Mouse (Mus musculus) adrenal gland, postnatal 36 days (tissue): ENCODE data around the gene Znhit3. TPM values are rescaled to one million over a fixed set of nuclear protein-coding genes. Genes with fewer than 3 reads are reported as not detected.

Experiments used
- DNase-seq, 2 experiments: peaks; one replicate each; pipeline ENCODE4 v3.0.0; 2021; ENCODE audit warnings: mixed read lengths in 1 of 2
- total RNA-seq, 2 experiments: library from RNA; stranded (reverse); gene quantifications; 2 replicates each; pipeline ENCODE4 v1.2.3; 2021

Gene Znhit3
- total RNA-seq, 2 experiments from 2014 or later, result 12.0 to 15.3 TPM

DNA sequence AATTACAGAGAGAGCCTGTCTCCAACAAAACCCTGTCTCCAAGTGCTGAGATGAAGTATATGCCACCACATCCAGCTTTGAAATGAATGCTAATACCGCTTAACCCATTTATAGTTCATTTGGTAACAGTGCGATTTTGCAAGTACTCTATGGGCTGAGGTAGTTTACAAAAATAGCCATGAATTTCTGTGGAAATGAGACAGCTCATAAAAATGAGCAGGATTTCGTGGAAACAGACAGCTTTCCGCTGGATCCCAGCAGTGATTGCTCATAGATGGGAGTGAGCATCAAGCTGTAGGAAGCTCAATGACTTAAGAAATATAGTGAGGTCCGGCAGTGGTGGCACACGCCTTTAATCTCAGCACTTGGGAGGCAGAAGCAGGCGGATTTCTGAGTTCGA is 4.8 kb upstream of the Znhit3 start:
- DNase-seq, result no peak

DNA sequence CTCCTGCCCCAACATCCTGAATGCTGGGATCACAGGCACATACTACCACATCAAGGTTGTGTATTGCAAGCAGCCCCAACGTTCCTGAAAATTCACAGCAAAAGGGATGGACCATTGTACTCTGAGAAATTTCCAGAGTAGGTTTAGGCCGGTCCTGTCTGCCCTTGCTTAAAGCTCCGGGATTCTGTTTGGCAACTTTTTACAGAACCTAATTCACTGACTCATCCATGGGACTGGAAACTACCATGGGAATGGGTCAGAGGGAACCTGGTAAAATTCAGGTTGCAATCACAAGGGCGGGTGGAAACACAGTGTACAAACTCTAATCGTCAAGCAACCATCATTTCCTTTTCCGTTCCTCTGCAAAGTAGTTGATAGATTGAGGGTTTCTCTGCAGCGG is 3.8 kb upstream of the Znhit3 start:
- DNase-seq, result no peak

DNA sequence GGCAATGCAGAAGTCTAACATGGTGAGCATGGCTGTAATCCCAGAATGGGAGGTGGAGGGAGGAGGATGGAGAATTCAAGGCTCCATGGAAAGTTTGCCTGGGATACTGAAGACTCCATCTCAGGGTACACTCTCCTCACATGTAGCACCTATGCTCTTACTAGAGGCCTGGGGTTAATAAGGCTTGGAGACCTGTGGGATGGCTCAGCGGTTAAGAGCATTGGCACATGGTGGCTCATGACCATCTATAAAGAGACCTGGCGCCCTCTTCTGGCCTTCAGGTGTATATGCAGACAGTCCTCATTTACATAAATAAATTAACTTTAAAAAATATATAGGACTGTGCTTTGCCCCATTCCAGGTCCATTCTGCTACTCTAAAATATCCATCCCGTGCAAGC is 3.1 kb upstream of the Znhit3 start:
- peak; percentile 31 to 47 for DNase-seq

DNA sequence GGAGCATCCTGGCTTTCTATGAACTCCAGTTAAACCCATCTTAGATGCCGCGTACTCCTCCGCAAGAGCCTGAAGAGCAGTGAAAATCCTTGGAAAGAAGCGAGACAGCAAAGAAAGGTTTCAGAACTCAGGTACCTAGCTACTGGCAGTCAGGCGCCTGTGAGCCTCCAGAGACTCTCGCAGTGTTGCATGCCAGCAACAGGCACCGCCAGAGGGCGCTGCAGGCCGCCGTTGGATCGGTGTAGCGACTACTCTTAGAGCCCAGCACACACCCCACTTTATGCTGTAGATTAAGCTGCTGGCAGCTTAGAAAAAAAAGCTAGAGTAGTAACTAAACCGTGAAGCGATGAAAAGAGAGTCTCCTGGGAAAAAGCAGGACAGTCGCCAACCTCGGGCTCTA is 2.3 kb upstream of the Znhit3 start:
- DNase-seq, result peak; percentile 86 to 91

DNA sequence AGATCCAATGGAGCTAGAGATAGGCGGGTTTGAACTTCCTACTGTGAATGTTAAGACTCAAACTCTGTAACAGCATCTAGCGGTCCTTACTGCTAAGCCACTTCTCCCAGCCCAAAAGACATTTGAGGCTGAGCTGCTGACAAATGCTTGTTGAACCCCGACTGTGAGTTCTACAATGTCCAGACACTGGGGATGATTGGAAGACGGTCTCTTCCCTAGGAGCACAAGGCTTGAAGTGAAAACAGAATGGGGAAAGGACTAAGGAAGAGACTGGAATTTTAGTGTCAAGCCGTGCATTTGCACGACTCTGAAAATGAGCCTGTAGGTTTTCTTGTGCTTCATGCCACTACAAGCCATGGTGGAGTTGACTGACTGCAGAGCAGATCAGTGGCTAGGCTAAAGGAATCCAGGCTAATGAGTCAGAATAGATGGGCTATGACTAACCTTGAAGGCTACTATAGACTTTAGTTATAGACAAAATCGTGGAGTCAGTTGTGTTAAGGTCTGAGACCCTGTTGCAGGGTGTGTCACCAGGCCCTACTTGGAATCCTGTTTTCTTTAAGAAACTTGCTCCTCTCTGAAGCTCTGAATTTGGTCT is 636 bp upstream of the Znhit3 start:
- no peak for DNase-seq

DNA sequence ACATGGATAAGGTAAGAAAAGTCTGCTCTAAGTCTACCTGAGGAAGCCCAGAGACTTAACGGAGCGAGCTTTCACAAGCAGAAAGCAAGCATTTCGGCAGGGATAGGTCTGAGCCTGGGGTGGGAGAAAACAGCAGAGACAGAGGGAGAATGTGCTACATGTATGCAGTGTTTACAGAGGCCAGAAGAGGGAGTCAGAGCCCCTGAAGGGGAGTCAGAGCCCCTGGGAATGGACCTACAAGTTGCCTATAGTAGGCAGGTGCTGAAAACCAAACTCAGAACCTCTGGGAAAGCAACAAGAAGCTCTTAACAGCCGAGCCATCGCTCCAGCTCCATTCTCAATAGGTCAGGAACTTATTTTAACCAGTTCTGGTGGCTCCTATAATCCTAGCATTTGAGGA is 1.5 kb downstream of the Znhit3 start:
- no peak for DNase-seq

DNA sequence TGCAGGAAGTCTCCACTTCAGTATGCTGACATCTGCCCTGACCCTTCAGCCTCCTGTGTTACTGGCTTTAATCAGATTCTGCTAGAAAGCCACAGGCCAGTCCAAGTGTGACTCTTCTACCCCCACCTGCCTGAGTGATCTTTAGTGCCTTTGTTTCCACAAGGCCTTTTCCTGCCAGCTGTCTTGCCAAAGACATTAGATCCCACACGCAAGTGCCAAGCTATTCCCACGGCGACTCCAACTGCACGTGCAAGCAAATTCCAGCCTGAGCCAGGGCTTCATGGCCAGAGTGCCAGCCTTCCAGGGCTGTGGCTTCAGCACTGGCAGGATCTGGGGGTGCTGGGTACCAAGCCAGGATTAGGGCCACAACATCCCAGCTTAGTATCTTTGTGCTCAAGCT is 5.8 kb downstream of the Znhit3 start:
- peak in 1 of 2 experiments; percentile 16 for DNase-seq

DNA sequence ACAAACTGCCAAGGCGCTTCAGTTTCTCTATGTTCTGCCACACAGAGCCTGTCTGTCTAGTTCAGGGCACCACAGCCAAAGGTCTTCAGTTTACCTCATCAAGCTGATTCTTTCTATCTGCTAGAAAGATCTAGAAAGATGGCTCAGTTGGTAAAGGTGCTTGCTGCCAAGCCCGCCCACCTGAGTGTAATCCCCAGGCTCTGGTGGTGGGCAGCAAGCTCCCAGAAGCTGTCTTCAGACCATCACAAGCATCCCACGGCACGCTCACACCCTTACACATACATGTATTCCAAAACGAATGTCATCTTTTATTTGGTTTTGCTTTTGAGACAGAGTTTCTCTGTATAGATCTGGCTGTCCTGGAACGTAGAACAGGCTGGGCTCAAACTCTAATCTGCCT is 7.7 kb downstream of the Znhit3 start:
- DNase-seq, result no peak

DNA sequence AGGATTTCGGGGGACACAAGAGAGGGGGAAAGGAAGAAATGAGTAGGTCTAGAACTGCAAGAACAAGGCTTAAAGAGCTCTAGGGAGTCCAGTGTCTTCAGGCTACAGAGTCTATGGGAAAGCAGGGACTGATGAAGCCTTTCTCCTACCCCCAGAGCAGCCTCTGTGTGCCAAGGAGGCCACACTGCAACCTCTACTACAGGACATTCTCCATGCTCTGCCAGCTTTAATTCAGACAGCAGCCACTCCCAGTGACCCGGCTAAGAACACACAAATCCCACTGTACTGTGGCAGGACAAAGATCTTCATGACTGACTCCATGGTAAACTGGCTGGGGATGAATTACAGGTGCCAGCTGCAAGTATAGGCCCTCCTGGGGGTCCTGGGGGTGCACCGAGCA is 9.1 kb downstream of the Znhit3 start:
- DNase-seq, result no peak

DNA sequence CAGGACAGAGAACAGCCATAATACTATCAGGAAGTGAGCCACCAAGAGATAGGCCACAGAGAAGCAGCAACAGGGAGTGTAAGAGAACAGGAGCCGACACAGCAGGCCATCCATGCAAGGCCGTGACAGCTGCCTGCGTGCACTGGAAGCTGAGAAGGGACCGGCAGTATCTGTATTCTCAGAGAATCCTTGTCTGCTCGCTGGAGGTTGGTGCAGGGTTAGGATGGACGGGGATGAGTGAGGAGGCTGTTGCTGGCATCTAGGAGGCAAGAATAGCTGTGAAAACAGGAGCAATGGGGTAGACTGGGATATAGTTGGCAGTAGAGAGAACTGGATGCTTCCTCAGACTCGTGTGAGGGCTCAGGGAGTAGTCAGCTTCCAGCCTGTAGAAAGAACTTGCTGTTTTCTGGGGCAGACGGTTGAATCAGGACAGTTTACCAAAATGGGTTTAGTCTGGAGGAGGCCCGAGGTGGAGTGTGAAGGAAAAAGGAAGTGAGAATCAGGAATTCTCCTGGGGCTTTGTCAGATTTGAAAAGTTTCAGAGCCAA is 11.5 kb downstream of the Znhit3 start:
- no peak for DNase-seq

DNA sequence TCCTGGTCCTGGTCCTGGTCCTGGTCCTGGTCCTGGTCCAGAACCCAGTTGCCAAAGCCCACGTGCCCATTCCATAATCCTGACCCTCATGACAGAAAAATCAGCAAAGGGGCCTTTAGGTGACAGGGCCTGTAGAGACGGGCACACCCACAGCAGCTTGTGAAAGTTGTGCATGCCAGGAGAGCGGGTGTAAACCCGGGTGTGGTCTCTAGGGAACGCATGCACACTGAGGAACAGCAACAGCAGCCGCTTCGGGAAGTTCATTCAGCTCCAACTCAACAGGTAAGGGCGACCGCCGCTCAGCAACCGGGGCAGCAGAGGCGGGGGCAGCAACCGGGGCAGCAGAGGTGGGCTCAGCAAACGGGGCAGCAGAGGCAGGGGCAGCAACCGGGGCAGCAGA is 23.1 kb downstream of the Znhit3 start:
- no peak for DNase-seq

DNA sequence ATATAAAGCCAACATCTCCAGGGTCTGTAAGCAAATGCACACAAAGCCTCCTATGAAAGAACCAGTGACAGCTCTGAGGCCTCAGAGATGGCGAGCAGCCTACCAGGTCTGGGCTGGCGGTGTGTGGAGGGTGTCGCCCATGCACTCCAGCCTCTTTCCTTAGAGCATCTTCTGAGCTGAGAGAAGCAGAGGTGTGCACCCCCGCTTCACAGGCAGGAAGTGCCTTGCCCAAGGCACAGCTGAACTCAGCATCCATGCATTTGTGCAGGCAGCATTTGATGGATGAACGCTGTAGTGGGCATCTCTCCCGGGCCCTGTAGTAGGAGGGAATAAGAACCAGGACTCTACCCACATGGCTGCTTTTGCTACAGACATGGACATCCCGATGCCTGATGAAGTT is 24.5 kb downstream of the Znhit3 start:
- DNase-seq, result no peak

DNA sequence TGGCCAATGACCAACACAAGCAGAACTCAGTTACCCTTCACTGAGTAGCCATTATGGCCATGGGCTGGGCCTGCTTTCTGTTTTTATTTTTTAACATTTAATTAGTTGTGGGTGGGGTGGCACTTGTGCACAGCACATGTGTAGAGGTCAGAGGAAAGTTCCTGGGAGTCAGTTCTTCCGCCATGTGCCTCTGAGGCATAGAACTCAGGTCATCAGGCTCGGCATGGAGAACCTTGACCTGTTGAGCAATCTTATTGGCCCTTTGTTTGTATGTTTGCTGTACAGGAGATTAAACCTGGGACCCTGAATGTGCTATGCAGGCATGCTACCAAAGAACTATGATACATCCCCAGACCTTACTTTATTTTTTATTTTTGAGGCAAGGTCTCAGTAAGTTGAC is 26.7 kb downstream of the Znhit3 start:
- no peak for DNase-seq

DNA sequence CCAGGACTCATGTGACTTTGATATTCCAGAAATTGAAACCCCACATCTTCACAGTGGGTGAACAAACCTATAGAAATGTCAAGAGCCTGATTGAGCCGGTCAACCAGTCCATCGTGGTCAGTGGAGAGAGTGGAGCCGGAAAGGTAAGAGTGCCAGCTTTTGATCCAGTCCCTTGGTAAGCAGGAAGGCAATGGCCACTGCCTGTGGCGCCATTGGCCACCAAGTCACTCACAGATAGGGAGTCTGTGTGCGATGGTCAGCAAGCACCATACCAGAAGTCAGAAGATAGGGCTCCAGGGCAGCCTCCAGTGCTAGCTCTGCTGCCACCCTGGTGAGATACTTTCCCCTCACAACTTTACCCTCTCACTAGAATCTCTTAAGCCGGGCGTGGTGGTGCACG is 28.1 kb downstream of the Znhit3 start:
- DNase-seq, result no peak

DNA sequence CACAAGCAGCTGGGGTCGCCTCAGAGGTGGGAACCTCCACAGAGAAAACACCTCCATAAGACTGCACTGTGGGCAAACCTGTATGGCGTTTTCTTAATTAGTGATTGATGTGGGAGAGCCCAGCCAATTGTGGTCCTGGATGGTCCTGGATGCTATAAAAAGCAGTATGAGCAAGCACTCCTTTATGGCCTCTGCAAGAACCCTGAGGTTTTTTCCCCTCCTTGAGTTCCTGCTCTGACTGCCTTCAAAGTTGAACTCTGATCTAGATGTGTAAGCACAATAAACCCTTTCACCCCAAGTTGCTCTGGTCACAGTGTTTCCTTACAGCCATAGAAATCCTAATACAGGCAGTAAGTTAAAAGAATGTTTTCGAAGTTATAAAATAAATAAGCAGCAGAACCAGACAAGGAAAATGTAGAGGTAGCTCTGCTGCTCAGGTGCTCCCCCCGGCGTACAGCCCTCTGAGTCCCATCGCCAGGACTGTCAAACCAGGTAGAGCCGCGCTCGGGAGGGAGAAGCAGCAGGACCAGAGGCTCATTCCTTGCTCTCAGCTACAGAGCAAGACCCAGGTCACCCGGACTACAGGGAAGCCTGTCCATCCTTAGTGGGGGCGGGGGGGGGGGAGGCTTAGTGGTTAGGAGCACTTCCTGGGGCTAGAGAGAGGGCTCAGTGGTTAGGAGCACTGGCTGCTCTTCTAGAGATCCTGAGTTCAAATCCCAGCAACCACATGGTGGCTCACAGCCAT is 29.2 kb downstream of the Znhit3 start:
- DNase-seq, result no peak

DNA sequence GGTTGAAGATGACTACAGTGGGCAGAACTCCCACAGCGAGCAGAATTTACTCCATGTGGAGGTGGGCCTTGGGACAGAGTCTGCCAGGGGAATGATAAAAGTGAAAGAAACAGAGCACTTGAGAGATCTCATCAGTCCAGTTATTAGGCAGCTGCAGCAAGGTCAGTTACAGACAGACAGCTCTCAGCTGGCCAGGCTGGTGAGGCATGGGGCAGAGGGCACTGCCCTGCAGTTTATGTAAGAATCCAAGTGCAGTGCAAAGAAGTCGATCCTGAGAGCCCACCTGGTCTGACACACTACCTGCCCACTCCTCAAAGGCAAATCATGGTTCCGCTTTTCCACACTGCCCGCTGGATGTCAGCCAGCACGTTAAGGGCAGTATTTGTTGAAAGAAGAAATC is 29.9 kb downstream of the Znhit3 start:
- DNase-seq, result no peak

DNA sequence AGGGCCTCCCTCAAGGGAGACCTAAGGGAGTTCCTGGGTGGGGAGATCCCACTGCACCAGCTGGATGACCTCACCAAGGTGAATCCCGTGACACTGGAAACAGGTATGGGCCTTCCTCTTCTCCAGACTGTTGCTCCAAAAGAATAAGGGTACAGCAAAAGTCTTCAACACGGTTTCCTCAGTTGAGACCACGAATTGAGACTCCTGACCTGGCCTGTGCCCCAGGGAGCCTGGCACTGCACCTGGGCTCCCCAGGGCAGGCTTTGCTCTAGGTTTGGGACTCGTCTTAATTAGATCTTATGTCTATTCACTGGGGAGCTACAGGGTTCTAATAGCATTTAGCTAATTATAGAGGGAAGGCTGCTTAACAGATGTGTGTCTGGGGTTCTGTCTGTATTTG is 30.9 kb downstream of the Znhit3 start:
- DNase-seq, result no peak

DNA sequence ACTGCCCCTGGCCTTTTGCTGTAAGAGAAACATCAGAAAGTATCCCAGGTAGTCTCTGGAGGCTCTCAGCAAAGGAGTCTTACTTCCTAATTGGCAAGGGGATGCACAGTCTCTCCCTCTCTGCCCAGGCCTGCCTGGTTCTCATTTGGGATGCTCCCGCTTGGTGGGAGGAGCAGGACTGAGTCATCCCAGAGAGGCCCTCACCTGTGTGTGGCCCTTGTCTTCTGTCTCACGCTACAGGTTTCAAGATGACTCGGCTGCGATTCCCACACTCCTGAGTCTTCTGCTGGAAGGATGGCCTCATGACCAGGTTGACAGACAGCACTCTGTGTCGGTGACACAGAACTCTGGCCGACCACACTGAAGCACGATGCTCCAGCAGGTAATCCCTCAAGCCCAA is 33.8 kb downstream of the Znhit3 start:
- DNase-seq, result no peak

DNA sequence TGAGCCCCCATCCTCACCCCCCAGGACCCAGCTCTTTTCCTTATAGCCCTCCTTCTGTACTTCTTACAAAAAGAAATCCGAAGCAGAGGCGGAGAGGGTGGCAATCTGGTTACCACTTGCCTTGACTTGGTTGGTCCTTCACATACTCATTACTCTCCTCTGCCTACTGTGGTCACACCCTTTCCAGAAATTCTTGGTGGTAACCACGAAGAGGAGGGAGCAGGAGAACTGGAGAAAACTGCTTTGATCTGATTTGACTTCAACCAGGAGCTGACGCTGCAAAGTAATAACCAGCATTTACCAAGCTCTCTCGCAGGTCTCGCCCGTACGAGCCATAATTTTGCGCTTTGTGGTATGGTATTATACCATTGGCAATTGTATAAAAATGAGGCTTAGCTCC is 35.2 kb downstream of the Znhit3 start:
- DNase-seq, result no peak

DNA sequence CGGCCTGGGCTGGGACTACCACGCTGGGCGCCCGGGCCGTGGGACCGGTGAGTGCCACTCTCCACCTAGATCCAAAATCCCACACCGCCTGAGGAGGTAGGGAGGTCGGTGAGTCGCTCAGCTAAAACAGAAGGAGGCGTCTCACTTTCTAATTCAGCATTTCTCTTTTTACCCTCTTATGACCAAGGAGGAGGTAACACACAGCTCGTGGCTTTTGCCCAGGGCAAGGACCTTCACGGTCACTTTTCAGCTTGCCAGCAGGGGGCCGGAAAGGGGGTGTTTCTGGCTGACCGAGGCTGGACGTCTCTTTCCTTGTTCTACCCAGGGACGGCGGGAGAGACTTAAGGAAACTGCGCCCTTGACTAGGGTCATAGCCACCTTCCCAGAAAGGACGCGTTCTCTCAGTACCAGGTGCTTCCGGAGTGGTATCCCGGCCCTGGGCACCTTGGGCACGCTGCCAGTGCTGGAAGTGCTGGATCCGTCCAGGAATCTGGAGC is 35.7 kb downstream of the Znhit3 start:
- peak; percentile 60 to 72 for DNase-seq

DNA sequence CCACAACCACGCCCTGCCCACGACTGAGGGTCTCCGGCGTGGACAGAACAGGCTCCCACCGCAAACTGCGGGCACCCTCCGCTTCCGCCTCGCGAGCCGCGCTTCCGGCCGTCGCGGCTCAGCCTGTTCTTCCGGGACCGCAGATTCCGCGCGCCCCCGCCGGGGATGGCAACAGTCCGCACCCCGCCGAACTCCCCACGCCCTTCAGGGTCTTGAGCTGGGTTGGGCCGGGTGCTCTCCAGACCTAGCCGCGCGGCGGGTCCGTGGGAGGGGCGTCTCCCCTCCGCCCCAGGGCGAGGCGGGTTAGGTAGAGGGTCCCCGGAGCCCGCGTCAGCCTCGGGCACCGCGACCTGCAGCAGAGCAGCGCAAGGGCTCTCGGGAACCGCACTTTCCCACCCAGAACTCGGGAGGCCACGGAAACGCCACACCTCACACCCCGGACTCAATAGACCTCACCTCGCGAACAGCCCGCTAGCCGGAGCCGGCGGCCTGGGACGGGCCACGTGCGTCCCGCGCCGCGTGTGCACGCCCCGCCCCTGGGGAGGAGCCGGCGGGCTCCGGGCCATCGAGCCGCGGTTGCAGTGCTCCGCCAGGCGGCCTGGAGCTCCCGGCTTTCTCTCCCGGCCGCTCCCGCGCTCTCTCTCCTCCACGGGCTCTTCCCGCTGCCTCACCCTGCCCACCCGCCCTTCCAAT is 36.2 kb downstream of the Znhit3 start, which contains the start of the genes Myo19 and Pigw:
Gene Myo19 (plus strand): TSS at position 377 of the 693 bp plus-strand sequence.
Gene Pigw (minus strand): TSS at position 514 of the 693 bp plus-strand sequence.
- DNase-seq, result peak; percentile 90 to 94

DNA sequence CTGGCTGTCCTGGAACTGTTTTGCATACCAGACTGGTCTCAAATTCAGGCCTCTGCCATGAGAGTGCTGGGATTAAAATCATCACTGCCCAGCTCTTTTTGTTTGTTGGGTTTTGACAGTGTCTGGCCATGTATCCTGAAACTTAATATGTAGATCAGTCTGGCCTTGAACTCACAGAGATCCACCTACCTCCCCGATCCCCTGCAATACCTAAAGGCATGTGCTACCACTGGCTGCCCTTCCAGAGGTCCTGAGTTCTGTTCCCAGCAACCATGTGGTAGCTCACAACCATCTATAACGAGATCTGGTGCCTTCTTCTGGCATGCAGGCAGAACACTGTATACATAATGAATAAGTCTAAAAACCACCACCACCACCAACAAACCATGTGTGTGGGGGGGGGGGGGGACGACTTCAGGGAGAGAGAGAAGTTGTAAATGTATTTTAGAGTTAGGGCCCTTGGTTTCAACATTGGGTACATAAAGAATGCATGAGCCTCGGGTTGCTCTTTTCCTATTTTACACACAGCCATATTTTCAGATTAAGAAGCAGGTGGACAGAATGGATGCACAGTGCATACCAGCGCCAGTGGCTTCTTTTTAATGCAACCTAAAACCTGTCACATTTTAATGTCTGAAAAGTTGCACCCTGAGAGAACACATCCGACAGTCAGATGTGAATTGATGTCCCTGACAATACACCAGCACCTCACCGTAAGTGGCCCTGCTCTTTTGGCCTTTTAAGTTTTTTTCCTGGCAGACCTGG is 37.0 kb downstream of the Znhit3 start:
- DNase-seq, result no peak
